Mouse (Mus musculus) small intestine, adult 2 months (tissue): Measurements from ENCODE around the gene Hes2. TPM values are rescaled to one million over a fixed set of nuclear protein-coding genes. Genes with fewer than 3 reads are reported as not detected.

Source experiments
- H3K27ac ChIP-seq: fragments of 200-500 bp; 2 replicates; pipeline ENCODE4 v1.5.1; 2012; ENCODE audit warnings: low read depth, low read length, control low read depth, inconsistent platforms; ENCODE audit not compliant: insufficient read depth
- H3K27me3 ChIP-seq: fragments of 200-500 bp; 2 replicates; pipeline ENCODE4 v1.6.1; 2012; ENCODE audit warnings: mild to moderate bottlenecking, moderate library complexity, low read length, inconsistent platforms; ENCODE audit not compliant: control insufficient read depth, insufficient read depth
- H3K36me3 ChIP-seq: fragments of 200-500 bp; 2 replicates; pipeline ENCODE4 v1.6.1; 2012; ENCODE audit warnings: mild to moderate bottlenecking, low read length, control low read depth, inconsistent platforms; ENCODE audit not compliant: control insufficient read depth, insufficient read depth
- H3K4me1 ChIP-seq: fragments of 200-500 bp; 2 replicates; pipeline ENCODE4 v1.6.1; 2012; ENCODE audit warnings: low read length, inconsistent platforms, mixed read lengths; ENCODE audit not compliant: control insufficient read depth, insufficient read depth, insufficient read length
- H3K4me3 ChIP-seq: fragments of 200-500 bp; 2 replicates; pipeline ENCODE4 v1.5.1; 2012; ENCODE audit warnings: low read depth, mild to moderate bottlenecking, control low read depth, inconsistent platforms, low read length, moderate library complexity
- CTCF ChIP-seq: fragments of 200-500 bp; IDR thresholded peaks from 2 replicates; pipeline ENCODE4 v1.5.1; 2012; ENCODE audit warnings: low read depth, mild to moderate bottlenecking, control low read depth, inconsistent platforms, low read length, moderate library complexity, mixed read lengths; ENCODE audit not compliant: insufficient replicate concordance, insufficient read length; ENCODE audit errors: extremely low read depth
- POLR2A ChIP-seq: fragments of 200-500 bp; IDR thresholded peaks from 2 replicates; pipeline ENCODE4 v1.6.1; 2012; ENCODE audit warnings: low read depth, mild to moderate bottlenecking, control low read depth, inconsistent platforms, low read length, moderate library complexity
- WGBS: fragments of 180-500 bp; shearing (Covaris S2); methylation state at CpG from one replicate; pipeline ENCODE4 v1.1.7; 2018; 5-methylcytosine and 5-hydroxymethylcytosine counted together
- polyA plus RNA-seq: library from polyadenylated mRNA; depleted of rRNA; stranded (reverse); fragments of >200 nt; gene quantifications from 2 replicates; pipeline ENCODE4 v1.2.3, GENCODE M21; 2012; rRNA removed

The Hes2 gene
- polyA plus RNA-seq = 8.3 and 51.7 TPM in 2 replicates

GRCm38 (mm10) chr4:152158585-152159284 lies at the start of gene Hes2:
Gene Hes2 (plus strand): TSS chr4:152158867.
- WGBS = 1% methylated on average over 35 of the region's 35 CpGs
- Histone ChIP-seq H3K27me3 (peaks cover 10% of the 10 kb centered on the region; the same call in 1 of the 2 replicates), H3K4me1 (peaks cover 37% of the 10 kb centered on the region), H3K36me3 (no peaks in the 10 kb centered on the region), H3K27ac (peak within 1 kb of the TSS; percentile 93), H3K4me3 (peak within 1 kb of the TSS; percentile 73)
- TF ChIP-seq CTCF (no peak), POLR2A (0 out of 2 replicates have a peak, but pooled peaks have one; percentile 4)

GRCm38 (mm10) chr4:152109509-152109908 lies 49.2 kb upstream of the Hes2 start:
- Histone ChIP-seq H3K27ac (no peak overlapping the region), H3K4me1 (peaks cover 4% of the 10 kb centered on the region), H3K36me3 (0 out of 2 replicates have a peak, but pooled peaks cover 1% of the 10 kb centered on the region), H3K4me3 (no peak overlapping the region), H3K27me3 (no peaks in the 10 kb centered on the region)
- TF ChIP-seq CTCF (no peak), POLR2A (no peak)
- WGBS = 71% methylated on average over 3 of the region's 3 CpGs

GRCm38 (mm10) chr4:152110689-152111088 lies 48.0 kb upstream of the Hes2 start:
- no peak overlapping the region for H3K4me3 ChIP-seq
- no peak overlapping the region for H3K27ac ChIP-seq
- TF ChIP-seq POLR2A = no peak
- TF ChIP-seq CTCF = no peak
- H3K36me3 ChIP-seq = 0 out of 2 replicates have a peak, but pooled peaks cover 1% of the 10 kb centered on the region
- H3K4me1 ChIP-seq = peaks cover 3% of the 10 kb centered on the region; the same call in 1 of the 2 replicates
- WGBS = 91% methylated on average over 4 of the region's 4 CpGs
- 0 out of 2 replicates have a peak, but pooled peaks cover under 1% of the 10 kb centered on the region for H3K27me3 ChIP-seq

GRCm38 (mm10) chr4:152112329-152112728 lies 46.3 kb upstream of the Hes2 start:
- Histone ChIP-seq H3K27me3 (0 out of 2 replicates have a peak, but pooled peaks cover 7% of the 10 kb centered on the region), H3K36me3 (0 out of 2 replicates have a peak, but pooled peaks cover 1% of the 10 kb centered on the region), H3K4me1 (0 out of 2 replicates have a peak, but pooled peaks cover 3% of the 10 kb centered on the region), H3K4me3 (no peak overlapping the region), H3K27ac (no peak overlapping the region)
- TF ChIP-seq CTCF (no peak), POLR2A (no peak)
- WGBS = 88% methylated on average over 9 of the region's 9 CpGs

- 91% methylated on average over 16 of the region's 16 CpGs for WGBS
- no peak overlapping the region for H3K27ac ChIP-seq
- TF ChIP-seq POLR2A = no peak
- no peak for TF ChIP-seq CTCF
- no peak overlapping the region for H3K4me3 ChIP-seq
- H3K36me3 ChIP-seq = 0 out of 2 replicates have a peak, but pooled peaks cover 1% of the 10 kb centered on the region
- H3K4me1 ChIP-seq = no peaks in the 10 kb centered on the region
- peaks cover 10% of the 10 kb centered on the region; the same call in 1 of the 2 replicates for H3K27me3 ChIP-seq
Observed at GRCm38 (mm10) chr4:152114080-152114479, 44.6 kb upstream of the Hes2 start.

- TF ChIP-seq CTCF (no peak), POLR2A (no peak)
- 21% methylated on average over 30 of the region's 30 CpGs for WGBS
- Histone ChIP-seq H3K4me3 (peak within 1 kb of the TSS; percentile 26), H3K36me3 (0 out of 2 replicates have a peak, but pooled peaks cover 1% of the 10 kb centered on the region), H3K4me1 (peaks cover 2% of the 10 kb centered on the region; the same call in 1 of the 2 replicates), H3K27ac (no peak within 1 kb of the TSS; the same call in 1 of the 2 replicates), H3K27me3 (peaks cover 28% of the 10 kb centered on the region)
Observed at GRCm38 (mm10) chr4:152115921-152116612, 42.6 kb upstream of the Hes2 start, which contains the start of gene Tnfrsf25. Gene Tnfrsf25 (plus strand): TSS chr4:152115934.
